Mouse (Mus musculus) heart, embryonic 16.5 days (tissue): ENCODE data around the gene Slc4a3. TPM values are rescaled to one million over a fixed set of nuclear protein-coding genes. Genes with fewer than 3 reads are reported as not detected.

Experiments used
- ATAC-seq: fragments of 200-750 bp; cut with Nextera tagmentation; replicated peaks from 2 replicates; pipeline ENCODE4 v1.8.0; 2017; ENCODE audit warnings: moderate number of reproducible peaks; ENCODE audit not compliant: insufficient read depth, low FRiP score; ENCODE audit errors: extremely low read depth
- H3K27ac ChIP-seq: fragments of 300-500 bp; sonication (generic); 2 replicates; pipeline ENCODE4 v1.5.1; 2014; ENCODE audit warnings: mild to moderate bottlenecking, low read length, control low read depth, moderate library complexity
- H3K27me3 ChIP-seq: fragments of 300-500 bp; sonication (generic); 2 replicates; pipeline ENCODE4 v1.6.1; 2014; ENCODE audit warnings: low read length, mixed read lengths; ENCODE audit not compliant: control insufficient read depth, insufficient read depth
- H3K36me3 ChIP-seq: fragments of 300-500 bp; sonication (generic); 2 replicates; pipeline ENCODE4 v1.6.1; 2014; ENCODE audit not compliant: control insufficient read depth, insufficient read depth
- H3K4me1 ChIP-seq: fragments of 300-500 bp; sonication (generic); 2 replicates; pipeline ENCODE4 v1.6.1; 2014; ENCODE audit warnings: low read length, mixed read lengths; ENCODE audit not compliant: control insufficient read depth, insufficient read depth
- H3K4me2 ChIP-seq: fragments of 300-500 bp; sonication (generic); 2 replicates; pipeline ENCODE4 v1.6.1; 2014; ENCODE audit warnings: low read depth, mild to moderate bottlenecking, control low read depth, low read length
- H3K4me3 ChIP-seq: fragments of 300-500 bp; sonication (generic); 2 replicates; pipeline ENCODE4 v1.5.1; 2014; ENCODE audit warnings: mild to moderate bottlenecking, control low read depth, low read length
- H3K9ac ChIP-seq: fragments of 300-500 bp; sonication (generic); 2 replicates; pipeline ENCODE4 v1.6.1; 2014; ENCODE audit warnings: low read length, control low read depth
- H3K9me3 ChIP-seq: fragments of 300-500 bp; sonication (generic); replicated peaks from 2 replicates; pipeline ENCODE4 v1.6.1; 2016; ENCODE audit warnings: low read length; ENCODE audit not compliant: control insufficient read depth
- WGBS: fragments of 180-500 bp; shearing (Covaris S2); extraction: QIAGEN DNeasy Blood & Tissue Kit; methylation state at CpG from one replicate; pipeline ENCODE4 v1.1.7; 2014; 5-methylcytosine and 5-hydroxymethylcytosine counted together
- polyA plus RNA-seq: library from polyadenylated mRNA; unstranded; fragments of >200 nt; fragmentation: Nextera tagmentation; extraction: Ambion mirVana; gene quantifications from 2 replicates; pipeline ENCODE4 v1.2.1, GENCODE M21; 2015

The Slc4a3 gene
- polyA plus RNA-seq, 1 experiment from 2014 or later = 33.3 TPM

- Histone ChIP-seq H3K9me3 (no peaks in the 10 kb centered on the region), H3K27ac (no peak overlapping the region), H3K27me3 (0 out of 2 replicates have a peak, but pooled peaks cover 6% of the 10 kb centered on the region), H3K4me2 (0 out of 2 replicates have a peak overlapping the region, but pooled peaks have one; percentile 6), H3K36me3 (no peaks in the 10 kb centered on the region), H3K4me1 (no peaks in the 10 kb centered on the region), H3K9ac (no peak overlapping the region), H3K4me3 (0 out of 2 replicates have a peak overlapping the region, but pooled peaks have one; percentile 4)
- ATAC-seq = no peak
- WGBS = 28% methylated on average over 10 of the region's 12 CpGs
Observed at GRCm38 (mm10) chr1:75601738-75602137, 55.7 kb downstream of the Slc4a3 start.

GRCm38 (mm10) chr1:75603584-75603983 is 57.5 kb downstream of the Slc4a3 start:
- 73% methylated on average over 7 of the region's 7 CpGs for WGBS
- H3K4me1 ChIP-seq = no peaks in the 10 kb centered on the region
- H3K9ac ChIP-seq = no peak overlapping the region
- H3K9me3 ChIP-seq = no peaks in the 10 kb centered on the region
- no peak overlapping the region for H3K4me3 ChIP-seq
- H3K4me2 ChIP-seq = no peak overlapping the region
- no peaks in the 10 kb centered on the region for H3K36me3 ChIP-seq
- H3K27ac ChIP-seq = no peak overlapping the region
- 0 out of 2 replicates have a peak, but pooled peaks cover 6% of the 10 kb centered on the region for H3K27me3 ChIP-seq
- ATAC-seq = no peak

GRCm38 (mm10) chr1:75608225-75608624 is 62.2 kb downstream of the Slc4a3 start:
- ATAC-seq = no peak
- 89% methylated on average over 7 of the region's 7 CpGs for WGBS

GRCm38 (mm10) chr1:75608625-75609263 is 62.7 kb downstream of the Slc4a3 start:
- Histone ChIP-seq H3K9me3 (no peaks in the 10 kb centered on the region), H3K27me3 (no peaks in the 10 kb centered on the region), H3K9ac (no peak overlapping the region), H3K36me3 (no peaks in the 10 kb centered on the region), H3K4me1 (no peaks in the 10 kb centered on the region), H3K4me2 (no peak overlapping the region), H3K27ac (no peak overlapping the region), H3K4me3 (no peak overlapping the region)
- ATAC-seq = no peak
- WGBS = 76% methylated on average over 11 of the region's 11 CpGs

More at GRCm38 (mm10) chr1:75608225-75608624, 62.2 kb downstream of the Slc4a3 start:
- H3K27ac ChIP-seq = no peak overlapping the region
- H3K4me1 ChIP-seq = no peaks in the 10 kb centered on the region
- H3K9ac ChIP-seq = no peak overlapping the region
- no peak overlapping the region for H3K4me3 ChIP-seq
- no peaks in the 10 kb centered on the region for H3K27me3 ChIP-seq
- H3K36me3 ChIP-seq = no peaks in the 10 kb centered on the region
- H3K4me2 ChIP-seq = no peak overlapping the region
- H3K9me3 ChIP-seq = no peaks in the 10 kb centered on the region

DNA sequence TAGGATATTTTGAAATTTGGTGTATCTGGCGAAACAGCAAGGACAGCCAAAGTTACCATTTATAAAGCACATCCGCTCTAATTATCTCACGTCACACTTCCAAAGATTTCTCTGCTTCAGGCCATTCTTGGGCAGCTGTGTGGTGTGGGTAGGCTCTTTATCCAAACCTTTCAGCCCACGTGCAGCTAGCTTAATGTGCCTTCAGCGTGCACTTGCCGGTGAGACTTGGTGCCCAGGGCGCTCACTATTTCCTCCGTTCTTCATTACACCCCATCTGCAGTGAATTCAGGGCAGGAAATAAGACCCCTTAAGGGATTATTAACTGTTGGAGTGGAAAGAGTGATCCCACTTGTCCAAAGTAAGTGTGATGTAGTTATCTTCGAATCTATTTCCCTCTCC is 63.2 kb downstream of the Slc4a3 start:
- ATAC-seq = no peak
- 86% methylated on average over 9 of the region's 9 CpGs for WGBS
- Histone ChIP-seq H3K4me3 (no peak overlapping the region), H3K9me3 (no peaks in the 10 kb centered on the region), H3K4me2 (no peak overlapping the region), H3K4me1 (no peaks in the 10 kb centered on the region), H3K36me3 (no peaks in the 10 kb centered on the region), H3K27me3 (no peaks in the 10 kb centered on the region), H3K9ac (no peak overlapping the region), H3K27ac (no peak overlapping the region)

DNA sequence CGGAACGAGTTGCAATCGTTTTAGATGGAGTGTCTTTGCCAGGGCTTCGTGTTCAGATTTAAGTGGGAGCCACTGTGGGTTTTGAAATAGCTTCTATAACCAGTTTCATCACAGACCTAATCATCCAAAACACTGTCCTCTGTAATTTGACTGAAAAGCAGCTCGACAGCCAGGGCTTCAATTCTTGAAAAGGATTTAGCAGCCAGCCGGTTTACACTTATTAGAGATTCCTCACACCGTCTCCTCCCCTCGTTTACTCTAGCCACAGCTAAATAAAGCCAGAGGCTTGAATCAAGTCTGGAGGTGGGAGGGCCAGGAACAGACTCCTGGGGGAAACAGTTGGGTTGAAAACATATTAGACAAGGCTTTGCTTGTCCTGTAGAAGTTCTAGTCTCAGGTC is 64.5 kb downstream of the Slc4a3 start:
- Histone ChIP-seq H3K4me2 (no peak overlapping the region), H3K4me1 (no peaks in the 10 kb centered on the region), H3K27ac (no peak overlapping the region), H3K4me3 (no peak overlapping the region), H3K36me3 (no peaks in the 10 kb centered on the region), H3K9ac (no peak overlapping the region), H3K9me3 (no peaks in the 10 kb centered on the region), H3K27me3 (no peaks in the 10 kb centered on the region)
- no peak for ATAC-seq
- WGBS = 56% methylated on average over 8 of the region's 8 CpGs

Other genes with a start within 250 kb of the Slc4a3 start
- 129 and 131 TPM in 2 replicates for gene Dnpep, start 228.3 kb upstream of the Slc4a3 start, polyA plus RNA-seq
- gene Des, start 185.9 kb upstream of the Slc4a3 start, polyA plus RNA-seq = 469 and 480 TPM in 2 replicates
- gene Speg, start 171.0 kb upstream of the Slc4a3 start, polyA plus RNA-seq = 41.1 and 46.4 TPM in 2 replicates
- 72.6 and 85.3 TPM in 2 replicates for gene Gmppa, start 110.3 kb upstream of the Slc4a3 start, polyA plus RNA-seq
- 0.08 and 0.27 TPM in 2 replicates for gene Asic4, start 95.8 kb upstream of the Slc4a3 start, polyA plus RNA-seq
- gene Chpf, start 67.0 kb upstream of the Slc4a3 start, polyA plus RNA-seq = 23.9 and 27.0 TPM in 2 replicates
- gene Tmem198, start 66.7 kb upstream of the Slc4a3 start, polyA plus RNA-seq = 0.60 and 0.69 TPM in 2 replicates
- gene Obsl1, start 39.8 kb upstream of the Slc4a3 start, polyA plus RNA-seq = 83.9 and 94.2 TPM in 2 replicates
- gene Inha, start 39.2 kb upstream of the Slc4a3 start, polyA plus RNA-seq = 4.1 and 5.5 TPM in 2 replicates
- 14.3 and 14.7 TPM in 2 replicates for gene Stk11ip, start 24.7 kb upstream of the Slc4a3 start, polyA plus RNA-seq